Mouse (Mus musculus) spleen, embryonic (tissue): Measurements from ENCODE around the gene Thap7.
"Not testable (repeated sequence)": the region's sequence is repeated elsewhere in the genome, so short reads cannot be mapped to it uniquely, and the experiment has no call there.

ENCODE experiments used
- CTCF ChIA-PET: fragments of 350-600 bp; sonication (Branson Sonifier 250); formaldehyde crosslinking; loops from one replicate; lab custom pipeline; 2022; lab: Charles Lee

Thap7 gene

GRCm38 (mm10) chr16:17532271-17532670, 1.3 kb upstream of the Thap7 start:
- CTCF ChIA-PET, result no interaction called here

- CTCF ChIA-PET, result interaction anchor here (0.6 kb wide), 1 partner anchor 11 kb away, joined by 3 read pairs; no protein-coding TSS in a partner anchor
Measured at GRCm38 (mm10) chr16:17529981-17530586, 852 bp downstream of the Thap7 start.

- CTCF ChIA-PET, result no interaction called here
Measured at GRCm38 (mm10) chr16:17528276-17528675, 2.7 kb downstream of the Thap7 start.

GRCm38 (mm10) chr16:17527606-17528005, 3.3 kb downstream of the Thap7 start:
- CTCF ChIA-PET, result no interaction called here

- CTCF ChIA-PET, result no interaction called here
Measured at GRCm38 (mm10) chr16:17526223-17526622, 4.7 kb downstream of the Thap7 start.

- CTCF ChIA-PET, result no interaction called here
Measured at GRCm38 (mm10) chr16:17525524-17525923, 5.4 kb downstream of the Thap7 start.

GRCm38 (mm10) chr16:17524156-17524555, 6.8 kb downstream of the Thap7 start:
- CTCF ChIA-PET, result no interaction called here

GRCm38 (mm10) chr16:17518910-17519309, 12.0 kb downstream of the Thap7 start:
- CTCF ChIA-PET, result interaction anchor here (0.7 kb wide), 1 partner anchor 11 kb away, joined by 3 read pairs; no protein-coding TSS in a partner anchor

GRCm38 (mm10) chr16:17511431-17511830, 19.5 kb downstream of the Thap7 start:
- CTCF ChIA-PET, result interaction anchor here (0.5 kb wide), 1 partner anchor 300 kb away, joined by 11 read pairs; no protein-coding TSS in a partner anchor

- CTCF ChIA-PET, result no interaction called here
Measured at GRCm38 (mm10) chr16:17510686-17511085, 20.2 kb downstream of the Thap7 start.

- CTCF ChIA-PET, result no interaction called here
Measured at GRCm38 (mm10) chr16:17510143-17510542, 20.8 kb downstream of the Thap7 start.

- CTCF ChIA-PET, result interaction anchor here (0.8 kb wide), 1 partner anchor 19 kb away, joined by 3 read pairs; the partner anchor contains the start of gene Aifm3
Measured at GRCm38 (mm10) chr16:17509240-17509597, 21.7 kb downstream of the Thap7 start.

- CTCF ChIA-PET, result interaction anchor here (0.8 kb wide), 1 partner anchor 19 kb away, joined by 3 read pairs; the partner anchor contains the start of gene Aifm3
Measured at GRCm38 (mm10) chr16:17508546-17509239, 22.2 kb downstream of the Thap7 start, which contains the start of gene Lztr1. Lztr1 (plus strand) TSS chr16:17508688.

- CTCF ChIA-PET, result not testable (repeated sequence)
Measured at GRCm38 (mm10) chr16:17508031-17508430, 22.9 kb downstream of the Thap7 start.

GRCm38 (mm10) chr16:17507018-17507552, 23.9 kb downstream of the Thap7 start:
- CTCF ChIA-PET, result no interaction called here

GRCm38 (mm10) chr16:17502681-17503080, 28.3 kb downstream of the Thap7 start:
- CTCF ChIA-PET, result interaction anchor here (0.6 kb wide), 1 partner anchor 32 kb away, joined by 9 read pairs; no protein-coding TSS in a partner anchor

GRCm38 (mm10) chr16:17499249-17499883, 31.6 kb downstream of the Thap7 start:
- CTCF ChIA-PET, result interaction anchor here (0.5 kb wide), 1 partner anchor 15 kb away, joined by 3 read pairs; no protein-coding TSS in a partner anchor

GRCm38 (mm10) chr16:17496499-17497305, 34.2 kb downstream of the Thap7 start:
- CTCF ChIA-PET, result no interaction called here

- CTCF ChIA-PET, result no interaction called here
Measured at GRCm38 (mm10) chr16:17491896-17492561, 38.9 kb downstream of the Thap7 start.

- CTCF ChIA-PET, result no interaction called here
Measured at GRCm38 (mm10) chr16:17491154-17491553, 39.8 kb downstream of the Thap7 start.
